Mouse (Mus musculus) brain, embryonic 14.5 days (tissue): ENCODE measurements around the gene Ten1. TPM values are rescaled to one million over a fixed set of nuclear protein-coding genes. Genes with fewer than 3 reads are reported as not detected.

Experiments used
- DNase-seq: peaks from one replicate; pipeline ENCODE4 v3.0.0-alpha.2; 2011; ENCODE audit warnings: low read depth
- CTCF ChIP-seq: fragments of 200-500 bp; IDR thresholded peaks from 2 replicates; pipeline ENCODE4 v1.5.1; 2012; ENCODE audit warnings: inconsistent platforms, mild to moderate bottlenecking, moderate library complexity, borderline replicate concordance; ENCODE audit not compliant: insufficient read depth, insufficient read length; ENCODE audit errors: extremely low read depth
- POLR2A ChIP-seq: fragments of 200-500 bp; IDR thresholded peaks from 2 replicates; pipeline ENCODE4 v1.6.1; 2012; ENCODE audit warnings: mild to moderate bottlenecking, inconsistent platforms, borderline replicate concordance; ENCODE audit not compliant: poor library complexity, insufficient read depth, insufficient read length, severe bottlenecking; ENCODE audit errors: extremely low read depth
- polyA plus RNA-seq: library from polyadenylated mRNA; depleted of rRNA; stranded (reverse); fragments of >200 nt; gene quantifications from 2 replicates; pipeline ENCODE4 v1.2.3, GENCODE M21; 2012; rRNA removed

The Ten1 gene
- 55.6 and 64.5 TPM in 2 replicates for polyA plus RNA-seq

DNA sequence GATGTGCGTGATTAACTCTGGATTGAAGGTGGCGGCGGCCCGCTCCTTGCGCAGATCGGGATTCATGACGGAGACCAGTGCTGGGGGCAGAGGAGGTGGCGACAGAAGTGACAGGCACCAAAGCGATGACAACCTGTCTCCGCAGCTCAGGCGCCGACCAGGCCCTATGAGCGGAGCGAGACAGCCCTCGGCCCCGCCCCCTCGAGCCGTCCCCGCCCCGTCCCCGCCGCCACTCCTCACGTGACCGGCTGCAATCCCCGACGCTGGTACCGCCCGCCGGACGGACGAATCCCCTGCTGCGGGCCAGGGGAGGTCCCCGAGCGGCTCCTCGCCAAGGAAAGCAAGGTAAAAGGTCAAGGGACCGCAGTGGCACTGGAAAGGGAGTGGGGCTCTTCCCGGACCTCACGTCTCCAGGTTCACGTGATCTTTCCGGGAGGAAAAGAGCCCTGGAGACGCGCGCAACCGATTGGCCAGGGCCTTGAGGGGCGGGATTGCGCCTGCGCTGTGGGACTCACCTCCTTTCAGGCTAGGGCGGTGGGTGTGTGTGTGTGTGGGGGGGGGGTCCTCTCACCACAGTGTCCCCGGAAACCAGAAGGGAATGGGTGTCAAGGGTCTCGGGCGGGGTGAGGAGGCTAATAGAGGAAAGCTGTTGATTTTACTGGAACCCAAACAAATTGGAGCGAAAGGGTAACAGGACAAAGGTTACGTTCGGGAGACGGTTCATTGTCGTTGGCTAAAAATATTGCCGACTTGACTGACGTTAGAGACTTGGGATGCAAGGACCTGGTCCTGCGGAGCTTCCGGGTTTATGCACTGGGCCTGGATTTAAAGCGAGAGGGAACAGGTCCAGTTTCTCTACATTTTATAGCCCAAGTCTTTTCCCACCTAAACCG is at the start of gene Ten1, which contains the start of gene Acox1:
Gene Ten1 (plus strand): TSS at position 217 of the 893 bp plus-strand sequence.
Gene Acox1 (minus strand): TSS at position 407 of the 893 bp plus-strand sequence.
- TF ChIP-seq POLR2A (peak; percentile 58; the same call in 1 of the 2 replicates), CTCF (no peak)
- peak; percentile 99 for DNase-seq

- no peak for DNase-seq
- no peak for TF ChIP-seq CTCF
- TF ChIP-seq POLR2A: no peak
These were observed 49.3 kb upstream of the Ten1 start for GRCm38 (mm10) chr11:116149341-116149740.

DNA sequence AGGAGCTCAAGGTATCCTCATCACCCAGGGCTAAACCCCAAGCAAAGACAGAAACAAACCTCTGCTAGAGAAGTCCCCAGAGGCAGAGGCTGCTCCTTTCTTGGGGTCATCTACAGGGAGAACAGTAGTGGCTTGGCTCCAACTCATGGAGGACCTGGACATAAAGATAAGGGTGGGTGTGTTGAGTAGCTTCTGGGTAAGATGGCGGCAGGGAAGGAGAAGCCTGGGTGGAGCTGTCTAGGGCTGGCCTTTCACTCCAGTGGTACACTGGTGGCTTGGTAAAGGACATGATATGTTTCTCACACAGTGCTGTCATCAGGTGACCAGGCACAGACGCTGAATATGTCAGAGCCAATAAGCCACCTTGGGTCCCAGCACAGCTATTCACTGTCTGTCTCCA is 47.7 kb upstream of the Ten1 start:
- no peak for DNase-seq
- TF ChIP-seq CTCF (no peak), POLR2A (no peak)

DNA sequence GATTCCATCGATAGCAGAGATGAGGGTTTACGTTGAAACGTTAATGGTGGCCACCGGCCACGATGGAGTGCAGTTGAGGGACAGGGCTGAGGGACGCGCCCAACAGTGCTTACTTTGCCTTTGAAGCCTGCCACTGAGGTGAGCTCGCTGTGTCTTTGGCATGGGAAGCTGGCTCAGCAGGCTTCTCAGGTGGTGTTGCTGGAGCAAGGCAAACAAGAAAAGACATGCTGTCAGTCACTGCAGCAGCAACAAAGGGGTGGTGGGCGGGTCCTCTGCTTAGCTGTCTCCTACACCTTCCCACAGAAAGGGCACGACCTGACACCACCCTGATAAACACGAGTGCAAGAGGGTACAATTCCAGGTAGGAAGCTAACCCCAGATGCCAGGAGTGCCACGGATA is 37.3 kb upstream of the Ten1 start:
- no peak for TF ChIP-seq CTCF
- TF ChIP-seq POLR2A: no peak
- no peak for DNase-seq

- TF ChIP-seq CTCF (no peak), POLR2A (no peak)
- DNase-seq: peak; percentile 61
These were observed 36.5 kb upstream of the Ten1 start for GRCm38 (mm10) chr11:116162146-116162545.

GRCm38 (mm10) chr11:116163002-116163401 is 35.7 kb upstream of the Ten1 start:
- TF ChIP-seq POLR2A: no peak
- DNase-seq: peak; percentile 43

DNA sequence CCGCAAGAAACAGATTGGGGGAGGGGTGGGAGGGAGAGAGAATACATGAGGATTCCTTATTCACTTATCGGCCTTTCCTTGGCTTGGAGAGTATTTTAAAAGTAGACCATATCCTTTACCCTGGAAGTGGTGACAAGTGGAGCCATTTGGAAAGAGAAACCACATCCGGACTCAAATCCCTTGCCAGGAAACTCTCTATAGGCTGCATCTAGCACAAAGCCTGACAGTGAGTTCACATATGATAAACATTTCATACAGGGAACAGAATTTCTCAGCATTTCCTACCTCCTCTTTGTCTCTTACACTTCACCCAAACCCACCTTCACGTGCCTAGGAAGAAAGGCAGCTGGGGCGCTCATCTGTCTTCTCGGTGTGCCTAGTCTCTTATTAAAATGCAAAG is 31.4 kb upstream of the Ten1 start:
- DNase-seq: peak; percentile 55
- TF ChIP-seq POLR2A (no peak), CTCF (no peak)

DNA sequence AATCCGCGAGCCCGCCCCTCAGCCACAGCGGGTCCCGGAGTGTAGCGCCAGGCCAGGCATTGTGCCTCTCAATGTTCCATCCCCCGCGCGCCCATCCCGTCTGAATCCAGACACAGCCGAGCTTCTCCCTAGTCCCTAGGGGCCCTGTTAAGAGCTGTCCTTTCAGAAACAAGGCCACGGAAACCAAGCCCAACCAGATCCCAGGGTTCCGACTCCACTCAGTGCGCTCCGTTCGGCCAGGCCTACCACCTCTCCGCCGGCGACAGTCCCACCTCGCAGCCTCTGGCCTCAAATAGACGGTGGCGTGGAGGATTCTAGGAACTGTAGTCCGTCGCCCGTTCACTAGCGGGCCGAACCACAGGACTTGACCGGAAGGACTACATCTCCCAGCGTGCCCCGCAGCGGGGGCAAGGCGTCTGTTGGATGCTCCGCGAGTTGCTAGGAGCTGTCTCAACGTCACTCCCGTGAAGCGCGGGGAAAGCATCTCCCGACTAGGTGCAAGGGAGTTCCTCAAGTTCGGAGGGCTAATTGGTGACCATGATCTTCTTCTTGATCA is 30.7 kb upstream of the Ten1 start, which contains the start of gene Fbf1:
Gene Fbf1 (minus strand): TSS at position 283 of the 556 bp plus-strand sequence.
- TF ChIP-seq POLR2A (peak; percentile 70; the same call in 1 of the 2 replicates), CTCF (no peak)
- DNase-seq: peak; percentile 99

DNA sequence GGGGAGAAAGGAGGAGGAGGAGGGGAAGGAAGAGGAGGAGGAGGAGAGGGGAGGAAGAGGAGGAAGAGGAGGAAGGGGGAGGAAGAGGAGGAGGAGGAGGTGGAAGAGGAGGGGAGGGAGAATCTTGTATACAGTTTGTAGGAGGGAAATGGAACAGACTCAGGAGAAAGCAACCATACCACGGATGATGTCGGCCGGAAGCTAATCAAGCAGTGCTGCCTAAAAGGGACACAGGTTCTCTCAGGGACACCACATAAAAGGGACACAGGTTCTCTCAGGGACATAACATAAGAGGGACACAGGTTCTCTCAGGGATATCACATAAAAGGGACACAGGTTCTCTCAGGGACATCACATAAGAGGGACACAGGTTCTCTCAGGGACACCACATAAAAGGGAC is 29.4 kb upstream of the Ten1 start:
- DNase-seq: no peak
- no peak for TF ChIP-seq POLR2A
- no peak for TF ChIP-seq CTCF

DNA sequence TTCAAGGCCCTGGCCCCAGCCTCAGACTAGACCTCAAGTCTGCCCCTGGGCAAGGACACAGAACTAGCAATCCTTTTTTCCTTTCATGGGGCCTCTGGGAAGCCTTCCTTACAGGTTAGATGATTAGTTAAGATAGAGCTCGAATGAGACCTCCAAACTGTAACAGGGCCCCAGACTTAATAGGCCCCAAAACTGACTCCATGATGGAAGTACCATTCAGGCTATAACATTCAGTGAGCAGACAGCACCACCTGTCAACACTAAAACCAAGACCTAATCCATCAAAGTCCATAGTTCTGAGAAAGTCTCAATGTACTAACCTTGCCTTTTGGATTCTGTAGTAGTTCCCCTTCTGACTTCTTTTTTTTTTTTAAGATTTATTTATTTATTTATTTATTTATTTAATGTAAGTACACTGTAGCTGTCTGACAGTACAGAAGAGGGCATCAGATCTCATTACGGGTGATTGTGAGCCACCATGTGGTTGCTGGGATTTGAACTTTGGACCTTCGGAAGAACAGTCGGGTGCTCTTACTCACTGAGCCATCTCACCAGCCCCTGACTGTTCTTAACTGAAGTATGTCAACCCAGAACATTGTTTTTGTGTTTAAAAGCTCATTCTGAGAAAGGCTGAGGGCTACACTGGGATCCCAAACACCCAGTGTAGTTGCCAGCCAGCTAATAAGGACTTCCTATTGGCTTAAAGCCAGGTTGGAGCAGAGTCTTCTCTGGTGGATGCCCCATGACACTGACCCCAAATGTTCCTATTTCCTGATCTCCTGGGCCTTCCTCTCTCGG is 28.5 kb upstream of the Ten1 start:
- no peak for DNase-seq

GRCm38 (mm10) chr11:116171959-116172358 is 26.7 kb upstream of the Ten1 start:
- no peak for DNase-seq
- TF ChIP-seq POLR2A (no peak), CTCF (no peak)

More for the DNA sequence above, 28.5 kb upstream of the Ten1 start:
- TF ChIP-seq CTCF: no peak
- TF ChIP-seq POLR2A: no peak

- no peak for DNase-seq
- TF ChIP-seq POLR2A (no peak), CTCF (no peak)
These were observed 23.7 kb upstream of the Ten1 start for GRCm38 (mm10) chr11:116174775-116175448.

GRCm38 (mm10) chr11:116176010-116176409 is 22.6 kb upstream of the Ten1 start:
- DNase-seq: no peak
- TF ChIP-seq POLR2A: no peak
- TF ChIP-seq CTCF: no peak
